Mouse (Mus musculus) frontal cortex, postnatal 25 days (tissue): ENCODE results near the gene Ensa.
"Not testable (repeated sequence)": the region's sequence is repeated elsewhere in the genome, so short reads cannot be mapped to it uniquely, and the experiment has no call there.

ENCODE experiments used
- DNase-seq, 2 experiments: peaks; one replicate each; pipeline ENCODE4 v3.0.0; 2022; ENCODE audit warnings: low spot score in 2 of 2

Ensa gene

DNA sequence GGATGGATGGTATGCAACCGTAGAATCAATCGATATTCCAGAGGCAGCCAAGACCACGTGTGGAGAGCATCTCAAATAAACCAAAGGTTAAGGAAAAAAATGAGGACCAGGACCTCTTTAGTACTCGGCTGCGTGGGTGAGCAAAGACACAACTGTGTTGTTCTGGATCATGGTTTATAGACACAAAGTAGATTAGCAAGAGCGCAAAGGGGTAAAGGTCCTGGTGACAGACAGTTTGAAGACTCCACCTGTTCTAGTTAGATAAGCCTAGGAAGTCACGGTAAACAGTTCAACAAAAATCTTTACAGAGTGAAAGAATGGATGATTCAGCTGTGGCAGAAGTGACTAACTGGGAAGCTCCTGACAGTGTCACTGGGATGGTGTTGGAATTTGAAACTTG is 18.3 kb downstream of the Ensa start:
- no peak for DNase-seq

- DNase-seq, result no peak
These were observed 20.8 kb downstream of the Ensa start for GRCm38 (mm10) chr3:95645313-95646235.

DNA sequence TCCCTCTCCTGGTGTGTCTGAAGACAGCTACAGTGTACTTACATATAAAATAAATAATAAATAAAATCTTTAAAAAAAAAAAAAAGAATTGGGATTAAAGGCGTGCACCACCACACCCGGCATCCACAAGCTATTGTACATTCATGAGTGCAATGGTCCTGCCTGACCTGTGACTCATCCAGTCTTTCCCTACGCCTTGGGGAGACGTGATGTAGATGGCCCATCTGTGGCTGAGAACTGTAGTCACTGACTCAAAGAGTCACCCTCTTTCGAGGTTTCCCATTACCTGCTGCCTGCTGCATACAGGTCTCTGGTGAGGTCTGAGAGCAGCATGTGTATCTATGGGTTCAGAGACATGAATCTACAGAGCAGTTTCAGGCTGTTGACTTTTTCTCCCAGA is 23.2 kb downstream of the Ensa start:
- no peak for DNase-seq

- no peak for DNase-seq
These were observed 25.7 kb downstream of the Ensa start for GRCm38 (mm10) chr3:95650276-95651032.

DNA sequence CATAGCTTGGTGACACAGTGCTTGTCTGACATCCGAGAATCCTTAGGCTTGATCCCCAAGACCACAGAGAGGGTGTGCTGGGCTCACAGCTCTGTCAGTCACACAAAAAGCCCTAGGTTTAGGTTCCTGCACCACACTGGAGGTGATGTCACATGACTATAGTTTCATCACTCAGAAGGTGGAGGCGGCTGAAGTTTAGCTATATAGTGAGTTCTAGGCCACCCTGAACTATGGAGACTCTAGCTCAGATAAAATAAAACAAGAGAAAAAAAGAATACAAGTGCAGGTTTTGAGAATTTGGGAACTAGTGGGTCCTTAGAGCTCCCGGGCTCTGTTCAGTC is 26.2 kb downstream of the Ensa start:
- DNase-seq, result no peak

DNA sequence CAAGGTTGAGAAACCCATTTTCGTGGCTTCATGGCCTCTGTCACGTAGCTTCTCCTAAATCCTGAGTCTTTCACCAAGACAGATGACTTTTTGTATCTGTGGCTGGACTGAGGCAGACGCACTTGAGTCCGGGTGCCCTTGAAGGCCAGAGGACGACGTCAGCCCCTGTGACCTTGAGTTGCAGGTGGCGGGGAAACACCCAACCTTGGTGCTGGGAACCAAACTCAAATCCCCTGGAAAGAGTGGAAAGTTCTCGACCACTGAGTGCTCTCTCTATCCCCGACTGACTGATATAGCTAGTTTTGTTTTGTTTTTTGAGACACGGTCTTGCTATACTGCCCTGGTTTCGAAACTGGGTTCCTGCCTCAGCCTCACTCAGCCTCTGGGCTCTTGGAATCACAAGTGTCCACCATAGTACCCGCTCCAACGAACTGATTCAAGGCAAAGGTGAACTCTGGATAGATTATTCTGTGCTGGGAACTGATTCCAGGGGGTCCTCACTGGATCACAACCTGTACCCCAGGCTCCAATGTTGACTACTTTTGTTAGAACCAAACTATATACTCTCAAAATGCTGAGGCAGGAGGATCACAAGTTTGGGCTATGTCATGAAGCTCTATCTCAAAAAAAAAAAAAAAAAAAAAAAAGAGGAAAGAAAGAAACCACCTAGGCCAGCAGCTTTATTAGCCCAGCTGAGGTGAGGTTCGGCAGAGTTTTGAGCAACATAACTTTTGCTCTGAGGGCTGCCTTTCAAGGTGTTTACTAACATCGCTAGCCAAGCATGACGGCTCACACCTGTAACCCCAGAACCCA is 26.8 kb downstream of the Ensa start:
- DNase-seq, result no peak

GRCm38 (mm10) chr3:95652204-95652811 is 27.5 kb downstream of the Ensa start:
- no peak for DNase-seq

DNA sequence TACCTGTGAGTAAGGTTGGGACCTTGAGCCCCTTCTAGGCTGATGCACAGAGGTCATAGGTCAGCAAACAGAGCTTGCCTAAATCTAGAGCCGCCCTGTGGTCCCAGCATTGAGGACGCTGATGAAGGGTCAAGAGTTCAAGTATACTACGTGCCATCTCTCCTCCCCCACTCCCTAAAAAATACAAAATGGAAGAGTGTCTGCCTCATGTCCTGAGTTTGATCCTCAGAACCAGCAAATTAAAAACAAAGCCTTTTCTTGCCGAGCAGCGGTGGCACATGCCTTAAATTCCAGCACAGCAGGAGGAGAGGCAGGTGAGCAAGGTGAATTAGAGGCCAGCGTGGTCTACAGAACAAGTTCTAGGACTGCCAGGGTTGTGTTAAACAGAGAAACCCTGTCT is 28.1 kb downstream of the Ensa start:
- no peak for DNase-seq

- DNase-seq, result no peak
These were observed 28.8 kb downstream of the Ensa start for GRCm38 (mm10) chr3:95653473-95654034.

- not testable (repeated sequence) for DNase-seq
These were observed 29.6 kb downstream of the Ensa start for GRCm38 (mm10) chr3:95654371-95654770.

DNA sequence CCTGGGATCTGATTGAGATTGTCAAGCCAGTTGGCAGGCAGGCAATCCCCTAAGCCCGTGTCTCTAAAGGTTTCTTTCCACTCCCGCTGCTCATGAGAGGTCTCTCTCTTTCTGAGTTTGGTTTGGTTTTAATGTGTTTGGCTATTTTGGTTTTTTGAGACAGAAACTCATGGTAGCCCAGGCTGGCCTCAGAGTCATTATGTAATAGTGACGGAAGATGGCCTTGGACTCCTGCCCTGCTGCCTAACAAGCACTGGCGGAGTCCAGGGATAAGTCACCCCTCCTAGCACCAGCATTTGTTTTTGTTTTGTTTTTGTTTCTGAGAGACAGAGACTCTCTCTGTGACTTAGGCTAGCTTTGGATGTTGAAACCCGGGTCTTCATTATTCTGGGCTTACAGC is 30.6 kb downstream of the Ensa start:
- no peak for DNase-seq

DNA sequence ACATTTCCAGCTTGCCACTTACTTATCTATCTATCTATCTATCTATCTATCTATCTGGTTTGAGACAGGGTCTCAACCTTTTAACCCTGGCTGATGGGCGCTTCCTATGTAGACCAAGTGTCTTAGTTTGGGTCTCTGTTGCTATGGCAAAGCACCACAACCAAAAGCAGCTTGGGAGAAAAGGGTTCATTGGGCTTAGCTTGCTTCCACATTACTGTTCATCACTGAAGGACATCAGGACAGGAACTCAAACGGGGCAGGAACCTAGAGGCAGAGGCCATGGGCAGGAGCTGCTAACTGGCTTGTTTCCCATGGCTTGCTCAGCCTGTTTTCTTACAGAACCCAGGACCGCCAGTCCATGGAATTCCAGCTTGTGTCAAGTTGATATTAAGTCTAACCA is 32.3 kb downstream of the Ensa start:
- DNase-seq, result no peak

- no peak for DNase-seq
These were observed 32.9 kb downstream of the Ensa start for GRCm38 (mm10) chr3:95657711-95658110.

DNA sequence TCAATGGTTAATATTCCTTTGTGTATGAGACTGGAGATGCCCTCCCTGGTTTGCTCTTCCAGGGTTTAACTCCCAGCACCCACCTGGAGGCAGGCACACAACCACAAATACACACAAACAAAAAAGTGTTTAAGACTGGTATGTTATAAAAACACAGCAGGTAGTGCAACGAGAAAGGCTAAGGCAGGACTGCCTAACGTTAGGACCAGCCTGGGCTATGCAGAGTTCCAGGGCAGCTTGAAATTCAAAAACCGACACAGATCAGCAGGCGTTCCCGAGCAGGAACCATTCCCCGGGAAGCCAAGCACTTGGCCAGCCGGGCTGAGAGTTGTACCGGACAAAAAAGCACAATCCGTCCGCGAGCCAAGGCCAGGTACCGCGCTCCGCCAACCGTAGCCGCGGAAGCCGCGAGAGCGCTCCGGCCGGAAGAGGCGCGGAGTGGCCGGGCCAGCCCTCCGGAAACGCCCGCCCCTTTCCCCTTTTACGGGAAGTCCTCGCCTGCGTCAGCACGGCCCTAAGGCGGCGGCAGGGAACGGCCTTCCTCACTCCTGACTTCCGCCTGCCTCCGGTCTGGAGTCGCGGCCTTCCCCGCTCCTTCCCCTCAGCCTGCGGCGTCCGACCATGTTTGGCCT is 33.6 kb downstream of the Ensa start, which contains the start of gene Mcl1:
Mcl1 (plus strand) TSS at position 553 of the 632 bp plus-strand sequence.
- peak; percentile 84 to 89 for DNase-seq

GRCm38 (mm10) chr3:95658868-95659712 is 34.3 kb downstream of the Ensa start:
- peak; percentile 25 to 31 for DNase-seq

GRCm38 (mm10) chr3:95659948-95660347 is 35.2 kb downstream of the Ensa start:
- DNase-seq, result no peak

- no peak for DNase-seq
These were observed 36.1 kb downstream of the Ensa start for GRCm38 (mm10) chr3:95660788-95661478.

- DNase-seq, result no peak
These were observed 37.3 kb downstream of the Ensa start for GRCm38 (mm10) chr3:95661945-95662715.
